ENCODE assay signal across 20 mouse cellular contexts in the genomic region with DNA sequence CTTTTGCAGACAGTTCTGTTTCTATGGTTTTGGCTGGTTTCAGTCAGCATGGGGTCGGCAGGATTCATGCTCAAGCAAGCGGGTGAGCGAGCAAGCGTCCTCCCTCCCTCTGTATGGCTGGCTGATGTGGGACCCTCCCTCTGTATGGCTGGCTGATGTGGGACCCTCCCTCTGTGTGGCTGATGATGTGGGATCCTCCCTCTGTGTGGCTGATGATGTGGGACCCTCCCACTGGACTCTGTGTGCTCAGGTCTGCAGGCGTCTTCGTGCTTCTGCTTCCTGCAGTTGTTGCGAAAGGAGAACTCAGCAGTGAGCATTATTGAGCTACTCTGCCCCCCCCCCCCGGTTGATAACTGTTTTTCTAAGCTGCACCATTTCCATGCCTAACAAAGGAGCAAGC. TPM values are rescaled to one million over a fixed set of nuclear protein-coding genes. Genes with fewer than 3 reads are reported as not detected.
DNase-seq lines count a peak whose midpoint lies in the region; ATAC-seq and TF ChIP-seq lines count a peak whose summit lies in the region.
"Had no signal": no experiment of that assay in that cellular context is flagged by ENCODE, and none has a peak within 500 bp of the region (broad histone marks: within the 10 kb centered on the region; RNA-seq: fewer than 3 reads in every experiment).

No protein-coding gene starts in this region.

- H3K4me1 ChIP-seq in hindbrain, embryonic 14.5 days (replicated peaks; ENCODE audit: control insufficient read depth, insufficient read depth, low read length), result peaks cover 4% of the 10 kb centered on the region; the same call in 1 of the 2 replicates
- peaks cover 8% of the 10 kb centered on the region; the same call in 1 of the 2 replicates for H3K4me1 ChIP-seq in hindbrain, embryonic 16.5 days (ENCODE audit: control insufficient read depth, insufficient read depth, low read depth, low read length)
- H3K4me1 ChIP-seq in midbrain, embryonic 12.5 days, result peaks cover 22% of the 10 kb centered on the region
- peaks cover 6% of the 10 kb centered on the region; the same call in 1 of the 2 replicates for H3K4me1 ChIP-seq in midbrain, postnatal 0 days (ENCODE audit: insufficient read depth, low read length)
- H3K4me1 ChIP-seq in midbrain, embryonic 13.5 days (replicated peaks), result peaks cover 16% of the 10 kb centered on the region
- H3K4me1 ChIP-seq: liver, embryonic 15.5 days had no signal

- no peak overlapping the region for H3K4me2 ChIP-seq in hindbrain, embryonic 14.5 days (replicated peaks)
- H3K4me2 ChIP-seq in hindbrain, embryonic 16.5 days (ENCODE audit: low read length), result no peak overlapping the region
- no peak overlapping the region for H3K4me2 ChIP-seq in midbrain, embryonic 12.5 days (replicated peaks)
- no peak overlapping the region for H3K4me2 ChIP-seq in midbrain, postnatal 0 days (ENCODE audit: low read depth, low read length, poor library complexity, severe bottlenecking)
- H3K4me2 ChIP-seq in midbrain, embryonic 13.5 days (replicated peaks), result no peak overlapping the region
- H3K4me2 ChIP-seq: limb, embryonic 15.5 days; liver, embryonic 15.5 days had no signal

- no peaks in the 10 kb centered on the region for H3K27me3 ChIP-seq in hindbrain, embryonic 14.5 days (ENCODE audit: control insufficient read depth, insufficient read depth, low read length)
- H3K27me3 ChIP-seq in hindbrain, embryonic 16.5 days (replicated peaks; ENCODE audit: control insufficient read depth, insufficient read depth, low read length), result no peaks in the 10 kb centered on the region
- no peaks in the 10 kb centered on the region; the same call in 1 of the 2 replicates for H3K27me3 ChIP-seq in midbrain, embryonic 12.5 days
- H3K27me3 ChIP-seq in midbrain, postnatal 0 days (ENCODE audit: insufficient read depth, low read length), result no peaks in the 10 kb centered on the region
- no peaks in the 10 kb centered on the region for H3K27me3 ChIP-seq in midbrain, embryonic 13.5 days
- H3K27me3 ChIP-seq: limb, embryonic 15.5 days had no signal

- no peaks in the 10 kb centered on the region for H3K36me3 ChIP-seq in hindbrain, embryonic 14.5 days (replicated peaks; ENCODE audit: control insufficient read depth, insufficient read depth)
- H3K36me3 ChIP-seq in hindbrain, embryonic 16.5 days (ENCODE audit: control insufficient read depth, insufficient read depth, low read length), result no peaks in the 10 kb centered on the region
- no peaks in the 10 kb centered on the region for H3K36me3 ChIP-seq in midbrain, embryonic 12.5 days
- 0 out of 2 replicates have a peak, but pooled peaks cover 4% of the 10 kb centered on the region for H3K36me3 ChIP-seq in midbrain, postnatal 0 days (ENCODE audit: insufficient read depth, low read length)
- no peaks in the 10 kb centered on the region for H3K36me3 ChIP-seq in midbrain, embryonic 13.5 days
- H3K36me3 ChIP-seq: limb, embryonic 15.5 days; liver, embryonic 15.5 days had no signal

- 52% methylated on average over 8 of the region's 8 CpGs for WGBS in hindbrain, embryonic 14.5 days
- 47% methylated on average over 8 of the region's 8 CpGs for WGBS in hindbrain, embryonic 16.5 days
- 44% methylated on average over 8 of the region's 8 CpGs for WGBS in midbrain, embryonic 12.5 days
- 42% methylated on average over 8 of the region's 8 CpGs for WGBS in midbrain, postnatal 0 days
- WGBS in midbrain, embryonic 13.5 days, result 48% methylated on average over 8 of the region's 8 CpGs

- H3K9me3 ChIP-seq in hindbrain, embryonic 14.5 days (ENCODE audit: control insufficient read depth, low read length), result no peaks in the 10 kb centered on the region
- no peaks in the 10 kb centered on the region for H3K9me3 ChIP-seq in hindbrain, embryonic 16.5 days (ENCODE audit: control insufficient read depth, low read length)
- H3K9me3 ChIP-seq in midbrain, embryonic 12.5 days, result no peaks in the 10 kb centered on the region
- no peaks in the 10 kb centered on the region for H3K9me3 ChIP-seq in midbrain, postnatal 0 days (ENCODE audit: low read length)
- H3K9me3 ChIP-seq in midbrain, embryonic 13.5 days, result no peaks in the 10 kb centered on the region
- H3K9me3 ChIP-seq: forebrain, embryonic 10.5 days; limb, embryonic 15.5 days; liver, embryonic 15.5 days had no signal

- TF ChIP-seq CTCF in midbrain, postnatal 0 days (IDR thresholded peaks at IDR 0.05), result no peak

- H3K9ac ChIP-seq in hindbrain, embryonic 14.5 days, result peak overlapping the region; percentile 24; the same call in 1 of the 2 replicates
- no peak overlapping the region for H3K9ac ChIP-seq in hindbrain, embryonic 16.5 days (ENCODE audit: low read depth, low read length)
- H3K9ac ChIP-seq in midbrain, embryonic 12.5 days (replicated peaks), result no peak overlapping the region
- no peak overlapping the region for H3K9ac ChIP-seq in midbrain, postnatal 0 days (replicated peaks; ENCODE audit: low read length, poor library complexity, severe bottlenecking)
- no peak overlapping the region for H3K9ac ChIP-seq in midbrain, embryonic 13.5 days (replicated peaks)
- H3K9ac ChIP-seq: limb, embryonic 15.5 days; liver, embryonic 15.5 days had no signal

- no peak overlapping the region for H3K27ac ChIP-seq in hindbrain, embryonic 14.5 days
- H3K27ac ChIP-seq in hindbrain, embryonic 16.5 days (ENCODE audit: low read depth, low read length), result no peak overlapping the region
- no peak overlapping the region for H3K27ac ChIP-seq in midbrain, embryonic 12.5 days (replicated peaks)
- no peak overlapping the region for H3K27ac ChIP-seq in midbrain, postnatal 0 days (ENCODE audit: low read depth, low read length)
- H3K27ac ChIP-seq in midbrain, embryonic 13.5 days, result no peak overlapping the region
- H3K27ac ChIP-seq: heart, adult 2 months; limb, embryonic 15.5 days; liver, embryonic 15.5 days had no signal

- ATAC-seq in hindbrain, embryonic 14.5 days (ENCODE audit: low FRiP score), result peak; percentile 68; the same call in 1 of the 2 replicates
- no peak for ATAC-seq in hindbrain, embryonic 16.5 days
- peak; percentile 38; the same call in 1 of the 2 replicates for ATAC-seq in midbrain, embryonic 12.5 days (ENCODE audit: low FRiP score, low read depth)
- no peak for ATAC-seq in midbrain, postnatal 0 days (ENCODE audit: low FRiP score)
- ATAC-seq in midbrain, embryonic 13.5 days, result peak; percentile 67
- ATAC-seq: inflammation-experienced regulatory T-cells, adult 6 months; lung, postnatal 0 days had no signal

- H3K4me3 ChIP-seq in hindbrain, embryonic 14.5 days (replicated peaks; ENCODE audit: low read length), result no peak overlapping the region
- H3K4me3 ChIP-seq in hindbrain, embryonic 16.5 days (ENCODE audit: low read length), result no peak overlapping the region
- no peak overlapping the region for H3K4me3 ChIP-seq in midbrain, embryonic 12.5 days
- H3K4me3 ChIP-seq in midbrain, postnatal 0 days (ENCODE audit: low read depth, low read length), result no peak overlapping the region
- H3K4me3 ChIP-seq in midbrain, embryonic 13.5 days (replicated peaks), result no peak overlapping the region
- H3K4me3 ChIP-seq: forebrain, embryonic 10.5 days; heart, adult 2 months; layer of hippocampus, adult 2 months; limb, embryonic 15.5 days; liver, embryonic 15.5 days had no signal

- DNase-seq in cerebellum, adult 11-12 months, result peak; percentile 35
- no peak for DNase-seq in cerebellum, adult 18-20 months
- DNase-seq in hindbrain, embryonic 14.5 days (ENCODE audit: low spot score), result no peak
- no peak for DNase-seq in midbrain, postnatal 0 days (ENCODE audit: low spot score)
- no peak for DNase-seq in layer of hippocampus, adult 9-10 months (ENCODE audit: low spot score)
- DNase-seq: gastrocnemius, postnatal 14 days; heart, adult 2 months; heart, postnatal 36 days; kidney, adult 8-10 months; right cerebral cortex, postnatal 4 days; thymus, adult 2 months had no signal

RNA-seq across cellular contexts. Expression of gene Atp11a, which starts 30.6 kb away (rescaled TPM):
- 14.8 and 15.4 TPM in 2 replicates for polyA plus RNA-seq in hindbrain, embryonic 14.5 days (2014; fragmentation: Nextera tagmentation; extraction: Ambion mirVana)
- polyA plus RNA-seq in hindbrain, embryonic 16.5 days (2015; fragmentation: Nextera tagmentation; extraction: Ambion mirVana), result 8.9 and 9.5 TPM in 2 replicates
- polyA plus RNA-seq in midbrain, embryonic 12.5 days (2016; fragmentation: Nextera tagmentation; extraction: Ambion mirVana), result 15.2 and 16.5 TPM in 2 replicates
- 43.8 and 45.9 TPM in 2 replicates for total RNA-seq in midbrain, postnatal 0 days (2014; rRNA removed)
- 10.3 and 13.8 TPM in 2 replicates for polyA plus RNA-seq in midbrain, postnatal 0 days (2015; fragmentation: Nextera tagmentation; extraction: Ambion mirVana)
- polyA plus RNA-seq in midbrain, embryonic 13.5 days (2015; fragmentation: Nextera tagmentation; extraction: Ambion mirVana), result 9.9 and 10.3 TPM in 2 replicates

Comparison
In these comparisons a context has a peak if more than half of its experiments do, and no peak if none do; other contexts are left out.
1. ATAC-seq: peak in hindbrain, embryonic 14.5 days (single experiment), midbrain, embryonic 12.5 days (single experiment) and midbrain, embryonic 13.5 days (single experiment); none in hindbrain, embryonic 16.5 days (single experiment) and midbrain, postnatal 0 days (single experiment).